Mouse (Mus musculus) heart, embryonic 12.5 days (tissue): Measurements from ENCODE around the gene Pax5. TPM values are rescaled to one million over a fixed set of nuclear protein-coding genes. Genes with fewer than 3 reads are reported as not detected.

Source experiments
- ATAC-seq: fragments of 200-750 bp; cut with Nextera tagmentation; 2 replicates; pipeline ENCODE4 v1.8.0; 2017; ENCODE audit warnings: moderate TSS enrichment, moderate library complexity; ENCODE audit not compliant: insufficient number of reproducible peaks, low FRiP score
- H3K27ac ChIP-seq: fragments of 300-500 bp; sonication (generic); 2 replicates; pipeline ENCODE4 v1.5.1; 2016; ENCODE audit warnings: mild to moderate bottlenecking, moderate library complexity; ENCODE audit not compliant: poor library complexity, severe bottlenecking
- H3K27me3 ChIP-seq: fragments of 300-500 bp; sonication (generic); replicated peaks from 2 replicates; pipeline ENCODE4 v1.6.1; 2016; ENCODE audit warnings: mild to moderate bottlenecking, moderate library complexity
- H3K36me3 ChIP-seq: fragments of 300-500 bp; sonication (generic); 2 replicates; pipeline ENCODE4 v1.6.1; 2016; ENCODE audit warnings: mild to moderate bottlenecking, moderate library complexity
- H3K4me1 ChIP-seq: fragments of 300-500 bp; sonication (generic); replicated peaks from 2 replicates; pipeline ENCODE4 v1.6.1; 2016; ENCODE audit warnings: mild to moderate bottlenecking
- H3K4me2 ChIP-seq: fragments of 300-500 bp; sonication (generic); 2 replicates; pipeline ENCODE4 v1.6.1; 2016; ENCODE audit warnings: mild to moderate bottlenecking, moderate library complexity
- H3K4me3 ChIP-seq: fragments of 300-500 bp; sonication (generic); 2 replicates; pipeline ENCODE4 v1.5.1; 2016; ENCODE audit warnings: mild to moderate bottlenecking
- H3K9ac ChIP-seq: fragments of 300-500 bp; sonication (generic); 2 replicates; pipeline ENCODE4 v1.6.1; 2016; ENCODE audit warnings: mild to moderate bottlenecking, moderate library complexity
- H3K9me3 ChIP-seq: fragments of 300-500 bp; sonication (generic); replicated peaks from 2 replicates; pipeline ENCODE4 v1.6.1; 2016; ENCODE audit warnings: mild to moderate bottlenecking, moderate library complexity
- WGBS: fragments of 180-500 bp; shearing (Covaris S2); methylation state at CpG from one replicate; pipeline ENCODE4 v1.1.7; 2016; 5-methylcytosine and 5-hydroxymethylcytosine counted together
- polyA plus RNA-seq: library from polyadenylated mRNA; unstranded; fragments of >200 nt; fragmentation: Nextera tagmentation; extraction: Ambion mirVana; gene quantifications from 2 replicates; pipeline ENCODE4 v1.2.1, GENCODE M21; 2016

Gene Pax5
- polyA plus RNA-seq, 1 experiment from 2014 or later: not detected

DNA sequence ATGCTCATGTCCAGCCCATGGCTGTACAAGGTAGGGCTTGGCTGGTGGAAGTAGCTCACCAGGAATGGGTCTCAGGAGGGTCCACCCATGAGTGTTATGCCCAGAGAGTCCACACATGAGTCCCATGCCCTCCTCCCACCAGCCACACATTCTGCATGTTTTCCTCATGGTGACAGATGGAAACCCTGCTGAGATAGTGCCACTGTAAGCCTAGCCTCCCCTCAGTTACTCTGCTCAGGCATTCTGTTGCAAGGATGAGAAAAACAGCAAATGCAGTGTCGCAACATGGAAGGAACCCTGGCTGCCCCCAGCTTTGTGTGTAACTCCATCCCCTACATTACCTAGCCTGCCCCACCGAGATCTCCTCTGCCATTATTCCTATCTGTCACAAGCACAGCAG, 117.2 kb downstream of the Pax5 start:
- Histone ChIP-seq H3K9ac (no peak overlapping the region), H3K27ac (no peak overlapping the region), H3K4me1 (no peaks in the 10 kb centered on the region), H3K36me3 (no peaks in the 10 kb centered on the region), H3K27me3 (0 out of 2 replicates have a peak, but pooled peaks cover 3% of the 10 kb centered on the region), H3K9me3 (0 out of 2 replicates have a peak, but pooled peaks cover 4% of the 10 kb centered on the region), H3K4me2 (no peak overlapping the region), H3K4me3 (no peak overlapping the region)
- no peak for ATAC-seq
- 83% methylated on average over 2 of the region's 2 CpGs for WGBS

DNA sequence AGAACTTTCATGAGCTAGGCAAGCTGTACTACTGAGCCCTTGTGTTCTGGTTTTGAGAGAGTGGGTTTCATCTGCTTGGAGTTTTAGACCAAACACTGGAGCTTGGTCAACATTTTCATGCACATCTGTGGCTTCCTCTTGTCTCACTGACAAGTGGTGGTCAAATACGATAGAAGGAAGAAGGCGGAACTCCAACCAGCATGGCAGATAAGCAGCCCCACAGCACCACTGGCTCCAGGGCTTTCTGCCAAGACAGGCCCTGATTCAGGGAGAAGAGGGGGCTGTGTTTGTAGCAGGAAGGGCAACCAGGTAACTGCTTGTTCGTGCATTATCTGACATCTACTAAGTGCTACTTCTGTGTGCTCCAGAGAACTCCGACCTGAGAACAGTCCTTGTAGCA, 127.6 kb downstream of the Pax5 start:
- Histone ChIP-seq H3K4me3 (no peak overlapping the region), H3K4me2 (no peak overlapping the region), H3K36me3 (no peaks in the 10 kb centered on the region), H3K27me3 (peaks cover 15% of the 10 kb centered on the region), H3K9ac (no peak overlapping the region), H3K4me1 (no peaks in the 10 kb centered on the region), H3K27ac (no peak overlapping the region), H3K9me3 (no peaks in the 10 kb centered on the region)
- ATAC-seq: no peak
- 57% methylated on average over 4 of the region's 4 CpGs for WGBS

- no peak overlapping the region for H3K9ac ChIP-seq
- no peaks in the 10 kb centered on the region for H3K4me1 ChIP-seq
- 49% methylated on average over 5 of the region's 5 CpGs for WGBS
- H3K9me3 ChIP-seq: no peaks in the 10 kb centered on the region
- peaks cover 12% of the 10 kb centered on the region; the same call in 1 of the 2 replicates for H3K27me3 ChIP-seq
- no peak overlapping the region for H3K4me3 ChIP-seq
- H3K36me3 ChIP-seq: no peaks in the 10 kb centered on the region
- no peak overlapping the region for H3K4me2 ChIP-seq
- no peak overlapping the region for H3K27ac ChIP-seq
- no peak for ATAC-seq
These were observed 131.7 kb downstream of the Pax5 start for GRCm38 (mm10) chr4:44578591-44578990.

- Histone ChIP-seq H3K4me1 (no peaks in the 10 kb centered on the region), H3K9me3 (no peaks in the 10 kb centered on the region), H3K4me2 (no peak overlapping the region), H3K9ac (no peak overlapping the region), H3K27ac (no peak overlapping the region), H3K4me3 (no peak overlapping the region), H3K27me3 (peaks cover 13% of the 10 kb centered on the region; the same call in 1 of the 2 replicates), H3K36me3 (no peaks in the 10 kb centered on the region)
- 42% methylated on average over 5 of the region's 5 CpGs for WGBS
- ATAC-seq: no peak
These were observed 133.0 kb downstream of the Pax5 start for GRCm38 (mm10) chr4:44577293-44577692.

DNA sequence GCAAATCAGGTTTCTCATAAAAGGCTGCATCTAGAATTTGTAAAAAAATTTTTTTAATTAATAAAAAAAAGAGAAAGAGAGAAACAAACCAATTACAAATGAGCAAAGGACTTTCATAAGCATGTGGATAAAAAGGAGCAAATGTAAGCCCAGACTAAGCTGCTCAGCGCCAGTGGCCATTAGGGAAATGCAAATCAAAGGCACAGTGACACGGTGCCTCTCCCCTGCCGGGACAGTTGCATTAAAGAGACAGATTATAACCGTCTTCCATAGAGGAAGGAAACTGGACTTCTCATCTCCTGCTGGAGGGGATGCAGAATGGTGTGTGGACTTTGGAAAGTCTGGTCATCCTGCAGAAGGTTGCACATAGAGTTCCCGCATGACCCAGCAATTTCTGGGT, 133.5 kb downstream of the Pax5 start:
- Histone ChIP-seq H3K27me3 (peaks cover 16% of the 10 kb centered on the region; the same call in 1 of the 2 replicates), H3K36me3 (no peaks in the 10 kb centered on the region), H3K4me3 (no peak overlapping the region), H3K4me2 (no peak overlapping the region), H3K9me3 (no peaks in the 10 kb centered on the region), H3K27ac (no peak overlapping the region), H3K9ac (no peak overlapping the region), H3K4me1 (no peaks in the 10 kb centered on the region)
- 45% methylated on average over 5 of the region's 5 CpGs for WGBS
- ATAC-seq: no peak

GRCm38 (mm10) chr4:44573017-44573416, 137.3 kb downstream of the Pax5 start:
- Histone ChIP-seq H3K4me1 (no peaks in the 10 kb centered on the region), H3K27ac (no peak overlapping the region), H3K36me3 (no peaks in the 10 kb centered on the region), H3K9ac (no peak overlapping the region), H3K4me2 (no peak overlapping the region), H3K27me3 (peaks cover 16% of the 10 kb centered on the region; the same call in 1 of the 2 replicates), H3K4me3 (no peak overlapping the region), H3K9me3 (no peaks in the 10 kb centered on the region)
- no peak for ATAC-seq
- WGBS: 79% methylated on average over 5 of the region's 5 CpGs

- ATAC-seq: no peak
- Histone ChIP-seq H3K4me2 (no peak overlapping the region), H3K27ac (no peak overlapping the region), H3K4me1 (no peaks in the 10 kb centered on the region), H3K9ac (no peak overlapping the region), H3K9me3 (no peaks in the 10 kb centered on the region), H3K27me3 (peaks cover 17% of the 10 kb centered on the region; the same call in 1 of the 2 replicates), H3K4me3 (no peak overlapping the region), H3K36me3 (no peaks in the 10 kb centered on the region)
- WGBS: 68% methylated on average over 5 of the region's 5 CpGs
These were observed 137.9 kb downstream of the Pax5 start for GRCm38 (mm10) chr4:44572373-44572772.

DNA sequence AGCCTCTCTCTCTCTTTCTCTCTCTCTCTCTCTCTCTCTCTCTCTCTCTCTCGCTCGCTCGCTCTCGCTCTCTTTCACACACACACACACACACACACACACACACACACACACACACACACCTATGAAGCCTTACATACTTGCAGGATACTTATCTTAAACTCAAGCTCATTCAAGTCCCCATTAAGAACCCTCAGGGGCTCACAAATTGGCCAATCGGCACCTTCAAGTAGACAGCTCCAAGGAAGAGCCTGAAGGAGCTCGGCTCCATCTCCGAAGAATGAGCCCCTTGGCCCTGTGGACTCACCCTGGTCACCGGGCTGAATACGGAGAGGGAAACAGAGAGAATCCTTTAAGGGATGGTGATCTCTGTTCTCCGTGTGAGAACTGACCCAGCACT, 141.1 kb downstream of the Pax5 start:
- Histone ChIP-seq H3K9ac (no peak overlapping the region), H3K4me3 (no peak overlapping the region), H3K36me3 (no peaks in the 10 kb centered on the region), H3K27ac (no peak overlapping the region), H3K4me2 (no peak overlapping the region), H3K27me3 (peaks cover 27% of the 10 kb centered on the region), H3K9me3 (no peaks in the 10 kb centered on the region), H3K4me1 (no peaks in the 10 kb centered on the region)
- no peak for ATAC-seq
- WGBS: 72% methylated on average over 9 of the region's 10 CpGs

DNA sequence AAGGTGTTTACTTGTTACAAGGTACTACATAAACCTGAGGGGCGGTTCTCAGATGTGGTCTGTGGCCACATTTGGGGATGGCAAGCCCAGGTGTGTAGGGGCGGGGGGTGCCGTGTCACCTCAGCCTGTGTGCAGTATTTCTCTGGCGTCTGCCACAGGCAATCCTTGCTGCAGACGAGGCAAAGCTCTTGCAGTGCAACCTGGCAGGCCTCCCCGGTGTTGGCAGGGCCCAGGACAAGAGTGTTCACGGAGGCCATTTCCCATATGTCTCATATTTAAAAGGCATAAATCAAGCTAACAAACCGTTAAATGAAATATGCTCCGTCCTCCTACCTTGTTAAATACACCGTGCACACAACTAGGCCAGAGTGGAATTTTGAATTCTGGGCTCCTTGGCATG, 141.6 kb downstream of the Pax5 start:
- 80% methylated on average over 10 of the region's 10 CpGs for WGBS

GRCm38 (mm10) chr4:44566401-44566800, 143.9 kb downstream of the Pax5 start:
- ATAC-seq: no peak
- H3K9me3 ChIP-seq: no peaks in the 10 kb centered on the region
- WGBS: 67% methylated on average over 8 of the region's 8 CpGs
- H3K9ac ChIP-seq: no peak overlapping the region
- no peak overlapping the region for H3K27ac ChIP-seq
- peaks cover 49% of the 10 kb centered on the region for H3K27me3 ChIP-seq
- H3K4me1 ChIP-seq: no peaks in the 10 kb centered on the region
- H3K36me3 ChIP-seq: no peaks in the 10 kb centered on the region
- H3K4me3 ChIP-seq: no peak overlapping the region
- H3K4me2 ChIP-seq: no peak overlapping the region

More for the DNA sequence above, 141.6 kb downstream of the Pax5 start:
- Histone ChIP-seq H3K36me3 (no peaks in the 10 kb centered on the region), H3K4me1 (no peaks in the 10 kb centered on the region), H3K27me3 (peaks cover 31% of the 10 kb centered on the region), H3K4me3 (no peak overlapping the region), H3K9me3 (no peaks in the 10 kb centered on the region), H3K9ac (no peak overlapping the region), H3K27ac (no peak overlapping the region), H3K4me2 (no peak overlapping the region)
- no peak for ATAC-seq

GRCm38 (mm10) chr4:44565126-44566082, 144.9 kb downstream of the Pax5 start:
- Histone ChIP-seq H3K27ac (no peak overlapping the region), H3K9ac (no peak overlapping the region), H3K4me1 (no peaks in the 10 kb centered on the region), H3K4me3 (no peak overlapping the region), H3K27me3 (peaks cover 54% of the 10 kb centered on the region), H3K4me2 (no peak overlapping the region), H3K36me3 (no peaks in the 10 kb centered on the region), H3K9me3 (no peaks in the 10 kb centered on the region)
- no peak for ATAC-seq
- WGBS: 70% methylated on average over 12 of the region's 12 CpGs
